Mouse (Mus musculus) bone marrow macrophage, adult 2 months (primary cell): ENCODE data around the gene Zfr. TPM values are rescaled to one million over a fixed set of nuclear protein-coding genes. Genes with fewer than 3 reads are reported as not detected.
"Not testable (repeated sequence)": the region's sequence is repeated elsewhere in the genome, so short reads cannot be mapped to it uniquely, and the experiment has no call there.

Experiments
- H3K27ac ChIP-seq: 2 replicates; pipeline ENCODE4 v1.5.1; 2012; ENCODE audit warnings: low read depth, low read length; ENCODE audit not compliant: insufficient read depth
- H3K4me1 ChIP-seq: 2 replicates; pipeline ENCODE4 v1.6.1; 2012; ENCODE audit warnings: low read length; ENCODE audit not compliant: control insufficient read depth, insufficient read depth
- H3K4me3 ChIP-seq: 2 replicates; pipeline ENCODE4 v1.5.1; 2012; ENCODE audit warnings: mild to moderate bottlenecking, low read length, moderate library complexity; ENCODE audit not compliant: insufficient read depth
- CTCF ChIP-seq: IDR thresholded peaks from 2 replicates; pipeline ENCODE4 v1.5.1; 2012; ENCODE audit warnings: low read depth, mild to moderate bottlenecking, low read length, moderate library complexity
- POLR2A ChIP-seq: IDR thresholded peaks from 2 replicates; pipeline ENCODE4 v1.6.1; 2012; ENCODE audit warnings: mild to moderate bottlenecking, low read depth, low read length, borderline replicate concordance
- polyA plus RNA-seq: library from polyadenylated mRNA; stranded (reverse); fragments of >200 nt; gene quantifications from 2 replicates; pipeline ENCODE4 v1.2.4, GENCODE M21; 2012; ENCODE audit not compliant: missing spikeins, insufficient read depth, insufficient read length

Gene Zfr
- polyA plus RNA-seq, 1 experiment: 60.8 TPM

DNA sequence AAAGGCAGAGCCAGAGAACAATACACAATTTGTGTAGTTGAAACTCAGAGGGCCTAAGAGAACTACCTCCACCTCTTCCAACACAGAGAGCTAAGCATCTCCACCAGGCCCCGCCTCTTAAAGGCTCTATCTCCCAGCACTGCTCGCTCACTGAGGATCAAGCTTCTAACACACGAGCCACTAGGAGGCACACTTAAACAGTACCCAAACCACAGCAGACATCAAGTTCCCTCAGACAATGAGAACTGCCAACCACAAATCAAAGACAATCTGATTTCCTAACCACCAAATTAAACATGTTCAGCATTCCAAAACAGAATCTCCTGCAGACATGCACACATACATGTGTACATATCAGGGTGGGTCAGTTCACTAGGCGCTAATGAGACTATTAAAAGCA, 9.4 kb upstream of the Zfr start:
- TF ChIP-seq POLR2A: no peak
- peaks cover 2% of the 10 kb centered on the region; the same call in 1 of the 2 replicates for H3K4me1 ChIP-seq
- H3K4me3 ChIP-seq: no peak overlapping the region
- H3K27ac ChIP-seq: no peak overlapping the region

DNA sequence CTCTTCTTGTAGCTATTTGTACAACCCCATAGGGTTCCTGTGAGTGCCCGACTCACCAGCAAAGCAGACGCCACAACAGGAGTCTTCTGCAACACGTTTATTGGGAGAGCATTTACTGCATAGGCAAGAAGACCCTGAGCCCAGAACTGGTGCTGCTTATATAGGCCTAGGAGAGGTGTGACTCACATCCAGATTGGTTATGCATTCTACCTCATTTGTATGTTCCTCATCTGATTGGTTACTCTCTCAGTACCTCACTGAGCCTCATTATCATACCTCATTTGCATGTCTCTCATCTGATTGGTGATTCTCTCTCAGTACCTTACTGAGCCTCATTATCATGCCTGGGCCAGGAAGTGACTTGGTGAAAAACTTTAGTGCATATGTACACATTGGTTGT, 8.7 kb upstream of the Zfr start:
- not testable (repeated sequence) for H3K27ac ChIP-seq, H3K4me3 ChIP-seq, H3K4me1 ChIP-seq

DNA sequence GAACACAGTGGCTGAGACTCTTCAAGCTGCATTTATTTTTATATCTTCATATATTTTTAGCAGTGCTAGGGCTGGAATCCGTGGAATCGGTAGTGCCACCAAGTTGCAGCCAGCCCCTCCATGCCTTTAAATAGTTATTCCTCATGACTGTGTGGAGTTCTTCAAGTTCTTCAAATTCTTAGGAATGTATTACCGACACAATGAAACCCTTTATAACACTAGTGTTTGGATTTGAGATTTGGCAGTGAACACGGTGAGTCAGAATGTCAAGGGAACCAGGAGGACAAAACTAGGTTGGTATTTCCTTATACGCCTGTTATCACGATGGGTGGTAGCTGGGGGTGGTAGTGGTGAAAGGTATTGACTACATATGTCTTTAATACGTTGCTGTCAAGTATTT, 6.4 kb upstream of the Zfr start:
- TF ChIP-seq POLR2A: no peak
- no peak for TF ChIP-seq CTCF
- Histone ChIP-seq H3K27ac (no peak overlapping the region), H3K4me1 (no peaks in the 10 kb centered on the region), H3K4me3 (no peak overlapping the region)

DNA sequence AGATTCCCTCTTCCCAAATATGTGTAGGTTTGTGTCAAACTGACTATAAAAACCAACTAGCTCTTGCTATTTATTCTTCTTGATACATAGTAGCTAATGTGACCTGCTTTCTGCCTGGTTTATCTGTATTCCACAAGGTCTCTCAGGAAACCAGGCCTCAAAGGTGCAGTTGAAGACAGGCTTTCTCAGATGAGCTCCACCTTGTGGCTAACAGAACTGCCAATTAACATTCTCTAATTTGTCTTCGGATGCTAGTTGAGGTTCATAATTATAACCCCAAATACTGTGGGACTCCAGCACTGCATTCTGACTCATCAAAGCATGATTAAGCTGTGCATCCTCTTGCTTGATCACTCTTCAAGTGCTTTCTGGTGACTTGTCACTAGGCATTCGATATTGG, 4.2 kb upstream of the Zfr start:
- peaks cover 4% of the 10 kb centered on the region for H3K4me1 ChIP-seq
- no peak overlapping the region for H3K4me3 ChIP-seq
- no peak overlapping the region for H3K27ac ChIP-seq
- no peak for TF ChIP-seq POLR2A
- no peak for TF ChIP-seq CTCF

DNA sequence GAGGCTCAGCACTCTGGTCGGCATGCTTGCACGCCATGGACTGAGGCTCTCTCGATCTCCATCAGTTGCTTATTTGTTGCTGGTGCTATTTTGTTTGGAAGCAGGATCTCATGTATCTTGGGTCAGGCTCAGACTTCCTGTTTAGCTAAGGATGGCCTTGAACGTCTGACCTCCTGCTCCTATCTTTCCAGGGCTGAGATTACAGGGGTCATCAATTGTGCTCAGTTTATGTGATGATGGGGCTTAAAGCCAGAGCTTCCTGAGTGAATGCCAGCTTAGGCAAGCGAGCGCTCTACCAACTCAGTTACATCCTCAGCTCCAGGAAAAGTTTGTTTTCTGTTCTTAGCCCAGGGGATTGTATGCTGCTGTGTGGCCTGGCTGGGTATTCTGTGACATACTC, 3.1 kb upstream of the Zfr start:
- no peak for TF ChIP-seq POLR2A
- TF ChIP-seq CTCF: no peak
- H3K4me1 ChIP-seq: peaks cover 4% of the 10 kb centered on the region
- H3K4me3 ChIP-seq: no peak overlapping the region
- H3K27ac ChIP-seq: no peak overlapping the region

DNA sequence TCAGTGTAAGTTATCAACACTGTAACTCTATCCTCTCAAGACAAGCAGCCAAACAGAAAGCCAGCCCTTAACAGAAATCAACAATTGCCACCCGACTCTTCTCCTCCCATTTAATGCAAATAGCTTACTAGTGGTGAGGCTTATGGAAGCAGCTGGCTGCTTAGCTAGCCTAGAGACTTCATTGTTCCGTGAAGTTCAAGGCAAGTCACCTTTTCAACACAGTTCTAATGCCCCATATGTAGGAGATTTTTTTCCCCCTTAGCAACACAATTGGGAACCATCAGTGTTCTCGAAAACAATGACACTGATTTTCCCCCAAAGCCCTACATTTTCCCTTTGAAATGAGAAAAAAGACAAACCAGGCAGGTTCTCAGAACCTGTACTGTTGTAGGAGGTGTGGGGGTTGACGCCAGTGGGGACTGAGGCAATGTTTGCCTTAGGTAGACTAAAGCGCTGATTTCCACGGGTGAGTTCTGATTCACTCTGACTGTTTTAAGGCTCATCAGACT, 1.9 kb upstream of the Zfr start:
- H3K27ac ChIP-seq: no peak overlapping the region
- TF ChIP-seq CTCF (no peak), POLR2A (no peak)
- peaks cover 6% of the 10 kb centered on the region for H3K4me1 ChIP-seq

DNA sequence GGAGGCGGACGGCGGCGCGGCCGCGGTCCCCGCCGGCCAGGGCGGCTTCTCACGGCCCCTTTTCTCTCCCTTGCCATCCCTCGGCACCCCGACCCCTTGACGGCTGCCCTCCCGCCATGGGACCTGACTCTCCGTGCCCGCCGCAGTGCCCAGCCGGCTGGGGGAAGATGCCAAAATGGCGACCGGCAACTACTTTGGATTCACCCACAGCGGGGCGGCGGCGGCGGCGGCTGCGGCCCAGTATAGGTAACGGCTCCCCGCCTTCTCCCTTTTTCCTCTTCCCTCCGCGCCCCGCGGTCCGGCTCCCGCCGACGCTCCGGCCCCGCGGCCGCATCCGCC, 431 bp downstream of the Zfr start:
- peak overlapping the region; percentile 44 for H3K27ac ChIP-seq
- peak overlapping the region; percentile 91 for H3K4me3 ChIP-seq
- no peak for TF ChIP-seq POLR2A
- TF ChIP-seq CTCF: no peak
- H3K4me1 ChIP-seq: peaks cover 6% of the 10 kb centered on the region

More for the DNA sequence above, 1.9 kb upstream of the Zfr start:
- no peak overlapping the region for H3K4me3 ChIP-seq

DNA sequence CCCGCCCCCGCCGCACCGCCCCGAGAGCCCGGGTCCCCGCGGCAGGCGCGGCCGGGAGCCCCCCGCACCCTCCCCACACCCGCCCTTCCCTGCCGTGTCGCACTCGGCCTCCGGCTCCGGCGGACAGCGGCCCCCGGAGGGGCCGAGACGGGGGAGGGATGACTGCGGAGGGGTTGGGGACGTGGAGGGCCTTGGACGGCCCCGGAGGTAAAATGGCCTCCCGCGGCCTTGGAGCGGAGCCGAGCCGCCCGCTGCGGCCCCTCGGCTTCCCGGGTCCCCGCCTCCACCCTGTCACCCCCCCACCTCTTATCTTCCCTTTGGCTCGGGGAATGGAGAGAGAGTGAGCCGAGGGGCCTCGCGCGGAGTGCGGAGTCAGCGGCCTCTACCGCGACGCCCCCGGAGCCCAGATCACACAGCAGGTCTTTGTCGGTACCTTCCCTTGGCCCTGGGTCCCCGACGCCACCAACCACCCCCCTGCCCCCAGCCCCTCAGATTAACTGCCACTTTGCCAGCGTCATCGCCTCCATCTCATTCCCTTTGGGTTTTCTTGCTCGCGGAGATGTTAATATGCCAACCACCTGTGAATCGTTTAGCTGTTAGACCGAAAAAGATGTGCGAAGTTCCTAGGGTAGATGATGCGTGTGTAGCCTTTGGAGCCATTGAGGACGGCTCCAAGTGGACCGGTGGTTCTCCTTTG, 949 bp downstream of the Zfr start:
- Histone ChIP-seq H3K4me1 (peaks cover 6% of the 10 kb centered on the region), H3K4me3 (peak overlapping the region; percentile 91), H3K27ac (peak overlapping the region; percentile 16; the same call in 1 of the 2 replicates)
- TF ChIP-seq CTCF (no peak), POLR2A (no peak)

DNA sequence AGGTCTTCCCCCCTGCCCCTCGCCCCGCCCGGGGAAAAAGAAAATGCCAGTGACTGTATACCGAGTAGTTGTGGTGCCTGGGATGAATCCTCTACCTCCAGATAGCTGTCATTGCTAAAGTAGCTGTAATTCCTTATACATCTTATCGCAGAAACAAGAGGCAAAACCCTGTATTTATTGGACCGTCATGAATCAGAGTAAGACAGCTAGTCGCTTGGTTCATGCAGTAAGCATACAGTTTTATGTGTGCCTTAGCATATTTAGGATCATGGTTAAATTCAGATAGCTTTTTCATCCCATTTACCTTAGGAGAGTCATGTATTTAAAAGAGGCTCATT, 1.5 kb downstream of the Zfr start:
- Histone ChIP-seq H3K4me1 (peaks cover 6% of the 10 kb centered on the region), H3K4me3 (peak overlapping the region; percentile 91), H3K27ac (no peak overlapping the region)
- TF ChIP-seq POLR2A (no peak), CTCF (no peak)

DNA sequence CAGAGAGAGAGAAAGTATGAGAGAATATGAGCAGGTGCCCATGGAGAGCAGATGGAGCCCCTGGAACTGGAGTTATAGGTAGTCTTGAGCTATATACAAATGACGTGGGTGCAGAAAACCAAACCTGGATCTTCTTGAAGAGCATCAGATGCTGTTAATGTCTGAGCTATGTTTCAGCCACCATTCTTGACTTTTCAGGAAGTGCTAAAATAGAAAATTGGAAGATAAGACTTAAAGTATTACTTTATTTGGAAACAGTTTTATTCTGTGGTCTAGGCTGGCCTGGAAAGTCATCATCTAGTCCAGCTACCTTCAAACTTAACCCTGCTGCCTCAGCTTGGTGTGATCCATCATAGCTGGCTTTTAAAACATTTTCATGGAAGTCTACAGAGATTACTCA, 7.3 kb downstream of the Zfr start:
- H3K4me1 ChIP-seq: peaks cover 5% of the 10 kb centered on the region
- TF ChIP-seq POLR2A (no peak), CTCF (no peak)

DNA sequence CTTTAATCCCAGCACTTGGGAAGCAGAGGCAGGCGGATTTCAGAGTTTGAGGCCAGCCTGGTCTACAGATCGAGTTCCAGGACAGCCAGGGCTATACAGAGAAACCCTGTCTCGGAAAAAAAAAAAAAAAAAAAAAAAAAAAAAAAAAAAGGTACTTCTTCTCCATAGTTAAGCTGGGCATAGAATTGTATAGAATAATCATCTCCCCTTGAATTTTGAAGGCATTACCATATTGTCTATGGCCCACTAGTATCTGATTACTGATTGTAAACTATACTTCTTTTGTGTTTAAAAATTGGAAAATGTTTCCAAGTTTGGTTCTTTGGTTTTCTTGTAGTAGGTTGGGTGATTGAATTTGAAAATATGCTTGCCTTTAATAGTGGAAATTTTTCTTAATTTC, 13.2 kb downstream of the Zfr start:
- not testable (repeated sequence) for H3K27ac ChIP-seq, H3K4me3 ChIP-seq, H3K4me1 ChIP-seq

More for the DNA sequence above, 7.3 kb downstream of the Zfr start:
- Histone ChIP-seq H3K27ac (no peak overlapping the region), H3K4me3 (no peak overlapping the region)

DNA sequence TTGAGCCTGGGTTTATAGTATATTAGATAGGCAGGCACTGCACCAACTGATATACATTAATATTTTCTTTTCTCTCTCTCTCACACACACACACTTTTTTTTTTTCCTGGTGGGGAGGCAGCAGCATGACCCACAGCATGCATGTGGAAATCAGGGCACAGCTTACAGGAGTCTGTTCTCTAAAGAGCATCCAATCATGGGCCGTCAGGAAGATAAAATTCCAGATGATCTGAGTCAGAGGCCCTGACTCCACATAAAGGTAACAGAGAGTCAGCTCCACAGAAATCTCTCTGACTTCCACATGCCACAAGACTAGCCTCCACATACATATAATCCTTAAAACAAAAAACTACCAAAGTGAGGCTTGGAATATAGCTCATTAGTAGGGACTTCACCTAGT, 16.9 kb downstream of the Zfr start:
- Histone ChIP-seq H3K27ac (no peak overlapping the region), H3K4me1 (peaks cover 8% of the 10 kb centered on the region), H3K4me3 (no peak overlapping the region)
- TF ChIP-seq CTCF: no peak
- no peak for TF ChIP-seq POLR2A
